Mouse (Mus musculus): ENCODE data around the gene Bcan. TPM values are rescaled to one million over a fixed set of nuclear protein-coding genes. Genes with fewer than 3 reads are reported as not detected.

The Bcan gene
- total RNA-seq, 2 experiments from 2014 or later = not detected

- ATAC-seq (replicated peaks; ENCODE audit: low FRiP score, poor library complexity, severe bottlenecking) = no peak
These were observed 661 bp downstream of the Bcan start for GRCm38 (mm10) chr3:87999243-87999895.

GRCm38 (mm10) chr3:87998747-87999146 lies 1.3 kb downstream of the Bcan start:
- ATAC-seq (replicated peaks; ENCODE audit: low FRiP score, poor library complexity, severe bottlenecking) = no peak

- ATAC-seq (replicated peaks; ENCODE audit: low FRiP score, poor library complexity, severe bottlenecking) = no peak
These were observed 2.9 kb downstream of the Bcan start for GRCm38 (mm10) chr3:87996971-87997614.

GRCm38 (mm10) chr3:87996401-87996800 lies 3.6 kb downstream of the Bcan start:
- no peak for ATAC-seq (replicated peaks; ENCODE audit: low FRiP score, poor library complexity, severe bottlenecking)

GRCm38 (mm10) chr3:87995331-87995730 lies 4.7 kb downstream of the Bcan start:
- ATAC-seq (replicated peaks; ENCODE audit: low FRiP score, poor library complexity, severe bottlenecking) = no peak

GRCm38 (mm10) chr3:87993436-87993835 lies 6.6 kb downstream of the Bcan start:
- ATAC-seq (replicated peaks; ENCODE audit: low FRiP score, poor library complexity, severe bottlenecking) = no peak

GRCm38 (mm10) chr3:87989935-87990334 lies 10.1 kb downstream of the Bcan start:
- no peak for ATAC-seq (replicated peaks; ENCODE audit: low FRiP score, poor library complexity, severe bottlenecking)

- ATAC-seq (replicated peaks; ENCODE audit: low FRiP score, poor library complexity, severe bottlenecking) = no peak
These were observed 12.0 kb downstream of the Bcan start for GRCm38 (mm10) chr3:87988068-87988467.

GRCm38 (mm10) chr3:87987633-87988032 lies 12.4 kb downstream of the Bcan start:
- ATAC-seq (replicated peaks; ENCODE audit: low FRiP score, poor library complexity, severe bottlenecking) = no peak

- 0 out of 2 replicates have a peak, but pooled peaks have one; percentile 47 for ATAC-seq (replicated peaks; ENCODE audit: low FRiP score, poor library complexity, severe bottlenecking)
These were observed 13.2 kb downstream of the Bcan start for GRCm38 (mm10) chr3:87986868-87987267.

- ATAC-seq (replicated peaks; ENCODE audit: low FRiP score, poor library complexity, severe bottlenecking) = no peak
These were observed 14.3 kb downstream of the Bcan start for GRCm38 (mm10) chr3:87985505-87986320.

GRCm38 (mm10) chr3:87984094-87984493 lies 15.9 kb downstream of the Bcan start:
- ATAC-seq (replicated peaks; ENCODE audit: low FRiP score, poor library complexity, severe bottlenecking) = no peak

- ATAC-seq (replicated peaks; ENCODE audit: low FRiP score, poor library complexity, severe bottlenecking) = no peak
These were observed 16.4 kb downstream of the Bcan start for GRCm38 (mm10) chr3:87983627-87984026.

GRCm38 (mm10) chr3:87982836-87983601 lies 17.0 kb downstream of the Bcan start:
- no peak for ATAC-seq (replicated peaks; ENCODE audit: low FRiP score, poor library complexity, severe bottlenecking)

GRCm38 (mm10) chr3:87981894-87982835 lies 17.9 kb downstream of the Bcan start:
- ATAC-seq (replicated peaks; ENCODE audit: low FRiP score, poor library complexity, severe bottlenecking) = no peak

- no peak for ATAC-seq (replicated peaks; ENCODE audit: low FRiP score, poor library complexity, severe bottlenecking)
These were observed 18.7 kb downstream of the Bcan start for GRCm38 (mm10) chr3:87981214-87981760.

- no peak for ATAC-seq (replicated peaks; ENCODE audit: low FRiP score, poor library complexity, severe bottlenecking)
These were observed 19.3 kb downstream of the Bcan start for GRCm38 (mm10) chr3:87980728-87981127.

GRCm38 (mm10) chr3:87980085-87980484 lies 19.9 kb downstream of the Bcan start:
- no peak for ATAC-seq (replicated peaks; ENCODE audit: low FRiP score, poor library complexity, severe bottlenecking)

- ATAC-seq (replicated peaks; ENCODE audit: low FRiP score, poor library complexity, severe bottlenecking) = no peak
These were observed 20.5 kb downstream of the Bcan start for GRCm38 (mm10) chr3:87979493-87979892.

All from erythroblast, adult 5-6 weeks (primary cell).